Mouse (Mus musculus): ENCODE data around the gene Slc24a4. TPM values are rescaled to one million over a fixed set of nuclear protein-coding genes. Genes with fewer than 3 reads are reported as not detected.

Slc24a4 gene
- polyA plus RNA-seq, 1 experiment from 2014 or later = 10.2 TPM

DNA sequence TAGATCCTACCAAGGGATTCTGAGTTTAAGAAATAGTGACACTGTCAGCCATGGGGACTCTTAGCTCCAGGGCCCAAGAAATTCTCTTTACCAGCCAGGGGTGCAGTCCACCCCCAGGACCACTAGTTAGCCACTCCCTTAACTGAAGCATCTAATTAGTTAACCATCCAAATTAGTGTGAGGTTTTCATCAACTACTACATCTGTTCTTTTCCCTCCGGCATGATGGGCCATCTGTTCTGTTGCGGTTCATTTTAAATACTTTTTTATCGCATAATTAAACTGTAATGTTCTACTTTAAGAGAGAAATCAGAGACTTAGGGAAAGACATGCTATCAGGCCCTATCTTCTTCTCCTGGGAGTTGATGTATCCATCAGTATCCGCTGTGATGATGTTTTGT, 121.8 kb downstream of the Slc24a4 start:
- H3K9ac ChIP-seq (replicated peaks; ENCODE audit: low read depth) = no peak overlapping the region
- TF ChIP-seq CTCF (IDR thresholded peaks at IDR 0.05) (no peak), EP300 (IDR thresholded peaks at IDR 0.05) (no peak)
- no peak for ATAC-seq
- H3K27ac ChIP-seq (ENCODE audit: low read length) = no peak overlapping the region
- H3K4me2 ChIP-seq (replicated peaks; ENCODE audit: low read depth, low read length) = no peak overlapping the region
- no peaks in the 10 kb centered on the region for H3K9me3 ChIP-seq (ENCODE audit: low read length)
- DNase-seq (ENCODE audit: low spot score) = no peak
- H3K4me1 ChIP-seq (ENCODE audit: insufficient read depth, low read depth, low read length) = no peaks in the 10 kb centered on the region
- H3K36me3 ChIP-seq (ENCODE audit: insufficient read depth, low read length) = no peaks in the 10 kb centered on the region
- H3K4me3 ChIP-seq (ENCODE audit: low read depth, low read length) = no peak overlapping the region
- H3K27me3 ChIP-seq (replicated peaks; ENCODE audit: insufficient read depth, low read length) = no peaks in the 10 kb centered on the region
- 89% methylated on average over 4 of the region's 4 CpGs for WGBS

DNA sequence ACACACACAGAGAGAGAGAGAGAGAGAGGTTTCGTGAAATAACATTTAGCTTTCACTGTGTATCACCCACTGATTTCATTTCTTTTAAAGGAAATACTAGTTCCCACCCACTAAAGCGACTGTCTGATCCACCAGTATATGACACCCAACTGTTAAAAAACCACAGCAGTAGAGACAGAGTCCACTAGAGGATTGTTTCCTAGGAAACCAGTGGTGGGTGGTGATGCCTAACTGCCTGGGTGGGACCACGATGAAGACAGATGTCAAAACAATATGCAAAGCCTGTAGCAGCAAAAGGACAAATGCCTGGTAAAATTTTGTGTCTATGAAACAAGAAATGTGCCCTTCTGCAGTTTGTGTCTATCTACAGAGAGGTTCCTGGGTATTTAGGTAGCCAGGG, 122.5 kb downstream of the Slc24a4 start:
- no peaks in the 10 kb centered on the region for H3K27me3 ChIP-seq (replicated peaks; ENCODE audit: insufficient read depth, low read length)
- ATAC-seq (no peak), DNase-seq (ENCODE audit: low spot score) (no peak)
- no peak overlapping the region for H3K4me3 ChIP-seq (ENCODE audit: low read depth, low read length)
- no peak for TF ChIP-seq CTCF (IDR thresholded peaks at IDR 0.05)
- no peak for TF ChIP-seq EP300 (IDR thresholded peaks at IDR 0.05)
- 74% methylated on average over 3 of the region's 3 CpGs for WGBS
- H3K9ac ChIP-seq (replicated peaks; ENCODE audit: low read depth) = no peak overlapping the region
- H3K9me3 ChIP-seq (ENCODE audit: low read length) = no peaks in the 10 kb centered on the region
- H3K27ac ChIP-seq (ENCODE audit: low read length) = no peak overlapping the region
- H3K36me3 ChIP-seq (ENCODE audit: insufficient read depth, low read length) = no peaks in the 10 kb centered on the region
- H3K4me1 ChIP-seq (ENCODE audit: insufficient read depth, low read depth, low read length) = no peaks in the 10 kb centered on the region
- no peak overlapping the region for H3K4me2 ChIP-seq (replicated peaks; ENCODE audit: low read depth, low read length)

GRCm38 (mm10) chr12:102251985-102252384, 123.5 kb downstream of the Slc24a4 start:
- ATAC-seq = peak; percentile 57
- 48% methylated on average over 3 of the region's 3 CpGs for WGBS
- no peak overlapping the region for H3K9ac ChIP-seq (replicated peaks; ENCODE audit: low read depth)
- peak; percentile 32 for DNase-seq (ENCODE audit: low spot score)
- H3K27me3 ChIP-seq (replicated peaks; ENCODE audit: insufficient read depth, low read length) = no peaks in the 10 kb centered on the region
- no peaks in the 10 kb centered on the region for H3K9me3 ChIP-seq (ENCODE audit: low read length)
- no peak overlapping the region for H3K27ac ChIP-seq (ENCODE audit: low read length)
- TF ChIP-seq CTCF (IDR thresholded peaks at IDR 0.05) (peak; percentile 55), EP300 (IDR thresholded peaks at IDR 0.05) (no peak)
- no peaks in the 10 kb centered on the region for H3K4me1 ChIP-seq (ENCODE audit: insufficient read depth, low read depth, low read length)
- H3K4me3 ChIP-seq (ENCODE audit: low read depth, low read length) = no peak overlapping the region
- no peak overlapping the region for H3K4me2 ChIP-seq (replicated peaks; ENCODE audit: low read depth, low read length)
- H3K36me3 ChIP-seq (ENCODE audit: insufficient read depth, low read length) = no peaks in the 10 kb centered on the region

- no peak for ATAC-seq
- WGBS = 56% methylated on average over 1 of the region's 1 CpGs
- DNase-seq (ENCODE audit: low spot score) = peak; percentile 20
- TF ChIP-seq CTCF (IDR thresholded peaks at IDR 0.05) = no peak
- no peak for TF ChIP-seq EP300 (IDR thresholded peaks at IDR 0.05)
- H3K4me1 ChIP-seq (ENCODE audit: insufficient read depth, low read depth, low read length) = no peaks in the 10 kb centered on the region
- H3K36me3 ChIP-seq (ENCODE audit: insufficient read depth, low read length) = no peaks in the 10 kb centered on the region
- H3K27ac ChIP-seq (ENCODE audit: low read length) = no peak overlapping the region
- H3K27me3 ChIP-seq (replicated peaks; ENCODE audit: insufficient read depth, low read length) = no peaks in the 10 kb centered on the region
- no peak overlapping the region for H3K9ac ChIP-seq (replicated peaks; ENCODE audit: low read depth)
- no peak overlapping the region for H3K4me2 ChIP-seq (replicated peaks; ENCODE audit: low read depth, low read length)
- no peak overlapping the region for H3K4me3 ChIP-seq (ENCODE audit: low read depth, low read length)
- H3K9me3 ChIP-seq (ENCODE audit: low read length) = no peaks in the 10 kb centered on the region
These were observed 124.0 kb downstream of the Slc24a4 start for GRCm38 (mm10) chr12:102252525-102252924.

GRCm38 (mm10) chr12:102255012-102255411, 126.5 kb downstream of the Slc24a4 start:
- Histone ChIP-seq H3K4me1 (ENCODE audit: insufficient read depth, low read depth, low read length) (no peaks in the 10 kb centered on the region), H3K27ac (ENCODE audit: low read length) (no peak overlapping the region), H3K4me3 (ENCODE audit: low read depth, low read length) (no peak overlapping the region), H3K27me3 (replicated peaks; ENCODE audit: insufficient read depth, low read length) (no peaks in the 10 kb centered on the region), H3K9ac (replicated peaks; ENCODE audit: low read depth) (no peak overlapping the region), H3K9me3 (ENCODE audit: low read length) (no peaks in the 10 kb centered on the region), H3K36me3 (ENCODE audit: insufficient read depth, low read length) (no peaks in the 10 kb centered on the region), H3K4me2 (replicated peaks; ENCODE audit: low read depth, low read length) (no peak overlapping the region)
- ATAC-seq (peak; percentile 27; the same call in 1 of the 2 replicates), DNase-seq (ENCODE audit: low spot score) (peak; percentile 47)
- TF ChIP-seq EP300 (IDR thresholded peaks at IDR 0.05) = no peak
- TF ChIP-seq CTCF (IDR thresholded peaks at IDR 0.05) = peak; percentile 57

- 69% methylated on average over 3 of the region's 3 CpGs for WGBS
These were observed 130.1 kb downstream of the Slc24a4 start for GRCm38 (mm10) chr12:102258522-102259112.

More at GRCm38 (mm10) chr12:102258522-102259112, 130.1 kb downstream of the Slc24a4 start:
- no peak overlapping the region for H3K9ac ChIP-seq (replicated peaks; ENCODE audit: low read depth)
- no peak overlapping the region for H3K27ac ChIP-seq (ENCODE audit: low read length)
- no peak for TF ChIP-seq CTCF (IDR thresholded peaks at IDR 0.05)
- no peak for TF ChIP-seq EP300 (IDR thresholded peaks at IDR 0.05)
- no peaks in the 10 kb centered on the region for H3K9me3 ChIP-seq (ENCODE audit: low read length)
- no peaks in the 10 kb centered on the region for H3K27me3 ChIP-seq (replicated peaks; ENCODE audit: insufficient read depth, low read length)
- H3K36me3 ChIP-seq (ENCODE audit: insufficient read depth, low read length) = no peaks in the 10 kb centered on the region
- peaks cover 17% of the 10 kb centered on the region for H3K4me1 ChIP-seq (ENCODE audit: insufficient read depth, low read depth, low read length)
- ATAC-seq (no peak), DNase-seq (ENCODE audit: low spot score) (no peak)
- H3K4me3 ChIP-seq (ENCODE audit: low read depth, low read length) = no peak overlapping the region
- no peak overlapping the region for H3K4me2 ChIP-seq (replicated peaks; ENCODE audit: low read depth, low read length)

All from lung, postnatal 0 days (tissue).